Mouse (Mus musculus) cortical plate, adult 2 months (tissue): Measurements from ENCODE around the gene Ralbp1. TPM values are rescaled to one million over a fixed set of nuclear protein-coding genes. Genes with fewer than 3 reads are reported as not detected.

ENCODE experiments used
- H3K27ac ChIP-seq: fragments of 200-500 bp; 2 replicates; pipeline ENCODE4 v1.5.1; 2012; ENCODE audit warnings: low read length, control low read depth, inconsistent platforms; ENCODE audit not compliant: insufficient read depth
- H3K4me1 ChIP-seq: fragments of 200-500 bp; 2 replicates; pipeline ENCODE4 v1.6.1; 2011; ENCODE audit warnings: low read length; ENCODE audit not compliant: control insufficient read depth, insufficient read depth
- H3K4me3 ChIP-seq: fragments of 200-500 bp; 2 replicates; pipeline ENCODE4 v1.5.1; 2011; ENCODE audit warnings: mild to moderate bottlenecking, low read length, control low read depth; ENCODE audit not compliant: insufficient read depth
- CTCF ChIP-seq: fragments of 200-500 bp; IDR thresholded peaks from 2 replicates; pipeline ENCODE4 v1.5.1; 2011; ENCODE audit warnings: mild to moderate bottlenecking, control low read depth, low read length; ENCODE audit not compliant: insufficient read depth; ENCODE audit errors: extremely low read depth
- POLR2A ChIP-seq: fragments of 200-500 bp; IDR thresholded peaks from 2 replicates; pipeline ENCODE4 v1.6.1; 2011; ENCODE audit warnings: mild to moderate bottlenecking, low read length, control low read depth; ENCODE audit not compliant: insufficient read depth; ENCODE audit errors: extremely low read depth
- polyA plus RNA-seq: library from polyadenylated mRNA; depleted of rRNA; stranded (reverse); fragments of >200 nt; gene quantifications from 2 replicates; pipeline ENCODE4 v1.2.3, GENCODE M21; 2012; rRNA removed

The Ralbp1 gene
- polyA plus RNA-seq = 47.3 and 48.1 TPM in 2 replicates

- TF ChIP-seq CTCF (no peak), POLR2A (peak; percentile 47)
- Histone ChIP-seq H3K4me1 (peaks cover 4% of the 10 kb centered on the region), H3K27ac (peak within 1 kb of the TSS; percentile 66), H3K4me3 (peak within 1 kb of the TSS; percentile 48)
Measured at GRCm38 (mm10) chr17:65885697-65886529, at the start of gene Ralbp1. Gene Ralbp1 (minus strand): TSS chr17:65885798.

DNA sequence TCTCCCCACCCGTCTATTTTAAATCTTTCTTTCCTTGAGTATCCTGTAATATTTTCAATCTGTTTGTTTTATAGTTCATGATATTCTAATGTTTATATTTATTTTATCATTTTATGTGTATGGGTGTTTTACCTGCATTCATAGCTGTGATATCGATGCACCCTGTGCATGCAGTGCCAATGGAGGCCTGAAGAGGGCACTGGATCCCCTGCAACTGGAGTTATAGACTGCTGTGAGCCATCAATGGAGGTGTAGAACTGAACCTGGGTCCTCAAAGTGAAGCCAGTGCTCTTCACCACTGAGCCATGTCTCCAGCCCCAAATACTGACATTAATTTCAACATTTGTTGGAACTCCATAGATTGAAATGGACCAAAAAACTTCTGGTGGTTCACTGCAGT is 48.1 kb upstream of the Ralbp1 start:
- no peak for TF ChIP-seq CTCF
- no peak for TF ChIP-seq POLR2A
- Histone ChIP-seq H3K27ac (no peak overlapping the region), H3K4me3 (no peak overlapping the region), H3K4me1 (peaks cover 7% of the 10 kb centered on the region; the same call in 1 of the 2 replicates)

DNA sequence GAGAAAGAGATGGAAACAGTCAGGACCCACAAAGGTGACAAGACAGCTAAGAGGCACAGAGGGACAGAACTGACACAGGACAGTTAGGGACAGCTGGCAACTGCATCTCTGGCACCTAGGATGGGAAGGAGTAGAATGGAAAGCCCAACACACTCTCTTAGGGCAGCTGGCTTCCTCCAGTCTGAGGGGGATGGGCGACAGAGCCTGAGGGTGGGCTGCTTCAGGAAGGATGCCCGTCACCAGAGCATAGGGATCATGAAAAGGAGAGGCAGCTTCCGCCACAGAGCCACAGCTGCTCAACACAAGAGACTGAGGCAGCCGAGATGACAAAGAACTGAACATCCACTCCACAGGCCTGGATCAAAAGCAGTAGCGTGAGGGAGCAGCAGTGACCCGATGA is 45.9 kb upstream of the Ralbp1 start:
- Histone ChIP-seq H3K27ac (no peak overlapping the region), H3K4me1 (peaks cover 7% of the 10 kb centered on the region; the same call in 1 of the 2 replicates), H3K4me3 (no peak overlapping the region)
- TF ChIP-seq CTCF (no peak), POLR2A (no peak)

GRCm38 (mm10) chr17:65930960-65931359 is 45.4 kb upstream of the Ralbp1 start:
- no peak for TF ChIP-seq CTCF
- TF ChIP-seq POLR2A = peak; percentile 52; the same call in 1 of the 2 replicates
- no peak overlapping the region for H3K27ac ChIP-seq
- peaks cover 7% of the 10 kb centered on the region; the same call in 1 of the 2 replicates for H3K4me1 ChIP-seq
- no peak overlapping the region for H3K4me3 ChIP-seq

- TF ChIP-seq POLR2A (no peak), CTCF (no peak)
- Histone ChIP-seq H3K27ac (no peak overlapping the region), H3K4me3 (no peak overlapping the region), H3K4me1 (peaks cover 7% of the 10 kb centered on the region; the same call in 1 of the 2 replicates)
Measured at GRCm38 (mm10) chr17:65930158-65930826, 44.7 kb upstream of the Ralbp1 start.

DNA sequence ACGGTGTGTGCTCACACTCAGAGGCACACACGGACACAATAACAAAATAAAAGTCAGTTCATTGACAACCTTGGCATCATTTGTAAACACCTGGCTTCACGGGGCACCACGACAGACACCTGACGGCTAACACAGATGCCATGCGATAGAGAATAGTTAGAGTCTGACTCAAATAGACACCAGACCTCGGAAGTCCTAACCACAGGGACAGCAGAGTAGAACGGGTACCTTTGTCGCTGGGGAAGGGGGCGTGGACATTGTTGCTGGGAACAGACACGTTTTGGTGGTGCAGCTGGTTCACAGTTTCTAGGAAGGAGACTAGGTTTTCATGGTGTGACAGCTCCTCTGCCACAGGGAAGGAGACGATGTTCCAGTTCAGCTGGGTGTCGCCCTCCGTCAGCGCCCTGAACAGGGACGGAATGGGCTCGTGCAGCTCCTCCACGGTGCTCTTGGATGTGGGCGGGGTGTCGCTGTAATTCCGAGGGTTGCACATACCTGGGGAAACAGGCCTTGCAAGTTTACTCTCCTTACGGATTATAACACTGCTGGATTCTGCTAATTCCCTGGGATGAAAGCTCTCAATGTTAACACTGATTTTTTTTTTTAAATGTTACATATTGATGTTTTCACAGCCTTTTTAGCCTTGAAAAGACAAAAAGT is 43.9 kb upstream of the Ralbp1 start:
- TF ChIP-seq CTCF (no peak), POLR2A (no peak)
- peaks cover 7% of the 10 kb centered on the region; the same call in 1 of the 2 replicates for H3K4me1 ChIP-seq
- no peak overlapping the region for H3K27ac ChIP-seq

DNA sequence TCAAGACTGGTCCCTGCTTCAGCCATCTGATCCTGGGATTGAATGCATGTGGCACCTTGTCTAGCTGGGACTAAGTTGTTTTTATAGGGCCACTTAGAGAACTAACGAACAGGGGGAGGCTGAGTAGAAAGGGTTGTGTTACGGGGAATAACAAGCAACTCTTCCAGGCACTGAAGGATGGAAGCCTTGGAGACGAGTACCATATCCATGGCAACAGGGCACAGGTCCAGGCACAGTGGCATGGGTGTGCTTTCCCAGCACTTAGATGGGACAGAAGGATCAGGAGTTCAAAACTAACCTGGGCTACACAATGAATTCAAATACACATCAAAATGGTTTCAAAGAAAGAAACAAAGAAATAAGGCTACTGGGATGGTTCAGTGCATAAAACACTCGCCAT is 41.5 kb upstream of the Ralbp1 start:
- Histone ChIP-seq H3K27ac (no peak overlapping the region), H3K4me3 (no peak overlapping the region), H3K4me1 (peaks cover 7% of the 10 kb centered on the region; the same call in 1 of the 2 replicates)
- TF ChIP-seq POLR2A (no peak), CTCF (no peak)

More for the DNA sequence above, 43.9 kb upstream of the Ralbp1 start:
- no peak overlapping the region for H3K4me3 ChIP-seq

GRCm38 (mm10) chr17:65924218-65924617 is 38.6 kb upstream of the Ralbp1 start:
- no peaks in the 10 kb centered on the region for H3K4me1 ChIP-seq
- no peak overlapping the region for H3K27ac ChIP-seq
- H3K4me3 ChIP-seq = no peak overlapping the region
- no peak for TF ChIP-seq CTCF
- no peak for TF ChIP-seq POLR2A

GRCm38 (mm10) chr17:65921975-65922374 is 36.4 kb upstream of the Ralbp1 start:
- TF ChIP-seq CTCF (no peak), POLR2A (no peak)
- Histone ChIP-seq H3K4me1 (no peaks in the 10 kb centered on the region), H3K4me3 (no peak overlapping the region), H3K27ac (no peak overlapping the region)

GRCm38 (mm10) chr17:65919235-65919634 is 33.6 kb upstream of the Ralbp1 start:
- Histone ChIP-seq H3K4me3 (no peak overlapping the region), H3K27ac (no peak overlapping the region), H3K4me1 (peaks cover 2% of the 10 kb centered on the region; the same call in 1 of the 2 replicates)
- TF ChIP-seq CTCF (no peak), POLR2A (no peak)
